Mouse (Mus musculus) forebrain, embryonic 16.5 days (tissue): ENCODE measurements around the gene Nup62. TPM values are rescaled to one million over a fixed set of nuclear protein-coding genes. Genes with fewer than 3 reads are reported as not detected.
A peak's percentile ranks its signal among the peaks of the same experiment; 100 is the strongest.

Source experiments
- ATAC-seq: fragments of 200-750 bp; cut with Nextera tagmentation; 2 replicates; pipeline ENCODE4 v1.8.0; 2017; ENCODE audit warnings: mild to moderate bottlenecking, moderate library complexity
- H3K27ac ChIP-seq: fragments of 300-500 bp; sonication (generic); 2 replicates; pipeline ENCODE4 v1.5.1; 2014; ENCODE audit warnings: low read length, control low read depth
- H3K27me3 ChIP-seq: fragments of 300-500 bp; sonication (generic); replicated peaks from 2 replicates; pipeline ENCODE4 v1.6.1; 2014; ENCODE audit warnings: low read length; ENCODE audit not compliant: control insufficient read depth, insufficient read depth
- H3K36me3 ChIP-seq: fragments of 300-500 bp; sonication (generic); 2 replicates; pipeline ENCODE4 v1.6.1; 2014; ENCODE audit not compliant: control insufficient read depth, insufficient read depth
- H3K4me1 ChIP-seq: fragments of 300-500 bp; sonication (generic); replicated peaks from 2 replicates; pipeline ENCODE4 v1.6.1; 2014; ENCODE audit warnings: low read length; ENCODE audit not compliant: control insufficient read depth, insufficient read depth
- H3K4me2 ChIP-seq: fragments of 300-500 bp; sonication (generic); 2 replicates; pipeline ENCODE4 v1.6.1; 2014; ENCODE audit warnings: mild to moderate bottlenecking, low read length, control low read depth
- H3K4me3 ChIP-seq: fragments of 300-500 bp; sonication (generic); replicated peaks from 2 replicates; pipeline ENCODE4 v1.5.1; 2014; ENCODE audit warnings: mild to moderate bottlenecking, low read length, control low read depth
- H3K9ac ChIP-seq: fragments of 300-500 bp; sonication (generic); replicated peaks from 2 replicates; pipeline ENCODE4 v1.6.1; 2014; ENCODE audit warnings: low read depth, low read length, control low read depth
- H3K9me3 ChIP-seq: fragments of 300-500 bp; sonication (generic); 2 replicates; pipeline ENCODE4 v1.6.1; 2016; ENCODE audit warnings: low read length; ENCODE audit not compliant: control insufficient read depth
- WGBS: fragments of 180-500 bp; shearing (Covaris S2); extraction: QIAGEN DNeasy Blood & Tissue Kit; methylation state at CpG from one replicate; pipeline ENCODE4 v1.1.7; 2014; 5-methylcytosine and 5-hydroxymethylcytosine counted together
- polyA plus RNA-seq: library from polyadenylated mRNA; unstranded; fragments of >200 nt; fragmentation: Nextera tagmentation; extraction: Ambion mirVana; gene quantifications from 2 replicates; pipeline ENCODE4 v1.2.1, GENCODE M21; 2015

The Nup62 gene
- polyA plus RNA-seq, 1 experiment from 2014 or later, result 56.1 TPM

DNA sequence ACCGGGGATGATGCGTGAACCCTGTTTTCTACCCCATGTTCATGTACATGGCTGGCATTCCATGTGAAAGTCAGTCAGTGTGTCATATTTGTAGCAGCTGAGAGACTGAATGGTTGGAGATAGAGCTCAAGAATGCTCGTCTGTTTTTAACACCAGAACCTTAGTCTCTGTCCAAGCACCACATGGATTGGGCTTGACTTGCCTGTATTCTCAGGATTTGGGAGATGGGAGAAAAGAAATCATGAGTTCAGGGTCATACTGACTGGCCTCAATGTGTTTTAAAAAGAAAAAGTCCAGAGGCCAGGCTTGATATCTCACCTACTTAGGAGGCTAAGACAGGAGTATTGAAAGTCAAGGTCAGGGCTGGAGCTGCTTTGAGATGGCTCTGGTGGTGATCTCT is 1.6 kb downstream of the Nup62 start:
- Histone ChIP-seq H3K4me1 (peaks cover 42% of the 10 kb centered on the region), H3K4me3 (peak overlapping the region; percentile 88)
- WGBS, result 27% methylated on average over 3 of the region's 3 CpGs

GRCm38 (mm10) chr7:44818164-44818563 is 2.3 kb downstream of the Nup62 start:
- 14% methylated on average over 2 of the region's 2 CpGs for WGBS
- peak overlapping the region; percentile 91; the same call in 1 of the 2 replicates for H3K9ac ChIP-seq
- 0 out of 2 replicates have a peak overlapping the region, but pooled peaks have one; percentile 27 for H3K27ac ChIP-seq
- peak overlapping the region; percentile 80 for H3K4me2 ChIP-seq
- ATAC-seq, result no peak
- H3K4me1 ChIP-seq, result peaks cover 45% of the 10 kb centered on the region
- H3K27me3 ChIP-seq, result no peaks in the 10 kb centered on the region
- H3K9me3 ChIP-seq, result no peaks in the 10 kb centered on the region
- no peaks in the 10 kb centered on the region for H3K36me3 ChIP-seq
- peak overlapping the region; percentile 88 for H3K4me3 ChIP-seq

More for the DNA sequence above, 1.6 kb downstream of the Nup62 start:
- no peak for ATAC-seq
- peak overlapping the region; percentile 80 for H3K4me2 ChIP-seq
- H3K27ac ChIP-seq, result no peak overlapping the region
- H3K36me3 ChIP-seq, result no peaks in the 10 kb centered on the region
- peak overlapping the region; percentile 91 for H3K9ac ChIP-seq
- no peaks in the 10 kb centered on the region for H3K9me3 ChIP-seq
- no peaks in the 10 kb centered on the region for H3K27me3 ChIP-seq

- Histone ChIP-seq H3K9me3 (no peaks in the 10 kb centered on the region), H3K4me3 (peak overlapping the region; percentile 25), H3K4me1 (peaks cover 48% of the 10 kb centered on the region), H3K9ac (peak overlapping the region; percentile 50), H3K27me3 (no peaks in the 10 kb centered on the region), H3K36me3 (no peaks in the 10 kb centered on the region), H3K27ac (0 out of 2 replicates have a peak overlapping the region, but pooled peaks have one; percentile 27), H3K4me2 (peak overlapping the region; percentile 80)
- ATAC-seq, result no peak
- 18% methylated on average over 6 of the region's 6 CpGs for WGBS
Measured at GRCm38 (mm10) chr7:44818751-44819235, 2.9 kb downstream of the Nup62 start.

DNA sequence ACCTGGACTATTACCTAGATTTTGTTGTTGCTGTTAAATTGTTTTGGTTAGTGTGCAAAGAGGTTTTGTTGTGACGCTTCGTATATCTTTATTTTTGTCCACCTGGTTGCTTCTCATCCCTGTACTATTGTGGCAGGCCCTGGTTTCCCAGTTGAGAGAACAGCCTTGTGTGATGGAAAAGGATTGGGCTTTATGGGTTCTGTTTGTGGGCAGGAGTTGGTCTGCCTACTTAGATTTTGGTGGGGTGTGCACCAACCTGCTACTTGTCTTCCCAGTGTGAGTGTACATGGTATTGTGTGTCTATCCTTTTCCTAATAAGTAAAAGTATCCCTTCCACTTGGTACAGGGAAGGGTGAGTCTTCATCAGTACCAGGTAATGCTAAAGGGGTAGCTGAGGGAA is 3.5 kb downstream of the Nup62 start:
- no peak for ATAC-seq
- H3K9me3 ChIP-seq, result no peaks in the 10 kb centered on the region
- H3K9ac ChIP-seq, result peak overlapping the region; percentile 50
- no peaks in the 10 kb centered on the region for H3K27me3 ChIP-seq
- H3K4me1 ChIP-seq, result peaks cover 48% of the 10 kb centered on the region
- H3K36me3 ChIP-seq, result no peaks in the 10 kb centered on the region
- no peak overlapping the region; the same call in 1 of the 2 replicates for H3K4me3 ChIP-seq
- no peak overlapping the region for H3K27ac ChIP-seq
- peak overlapping the region; percentile 80 for H3K4me2 ChIP-seq
- WGBS, result 93% methylated on average over 2 of the region's 2 CpGs

DNA sequence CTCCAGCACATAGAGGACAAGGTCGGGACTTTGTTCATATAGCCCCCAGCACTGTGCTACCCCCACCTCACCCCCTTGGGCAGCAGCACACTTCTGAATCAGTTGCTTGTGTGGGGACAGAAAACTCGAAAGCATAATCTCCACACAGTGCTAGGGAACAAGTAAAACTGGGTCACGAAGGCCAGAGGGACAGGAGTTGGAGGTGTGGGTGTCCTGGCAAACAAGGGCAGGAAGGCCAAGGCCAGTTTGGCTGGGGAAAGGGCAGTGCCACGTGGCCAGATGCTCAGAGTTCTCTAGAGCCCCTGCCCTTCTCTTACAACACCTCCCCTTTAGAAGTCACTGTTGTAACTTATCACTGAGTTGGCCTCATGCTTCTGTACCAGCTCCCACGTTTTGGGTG is 4.0 kb downstream of the Nup62 start:
- H3K4me1 ChIP-seq, result peaks cover 50% of the 10 kb centered on the region

GRCm38 (mm10) chr7:44820525-44820924 is 4.6 kb downstream of the Nup62 start:
- no peaks in the 10 kb centered on the region for H3K27me3 ChIP-seq
- ATAC-seq, result no peak
- no peak overlapping the region for H3K27ac ChIP-seq
- H3K9me3 ChIP-seq, result no peaks in the 10 kb centered on the region
- WGBS, result 76% methylated on average over 3 of the region's 3 CpGs
- peaks cover 47% of the 10 kb centered on the region for H3K4me1 ChIP-seq
- no peaks in the 10 kb centered on the region for H3K36me3 ChIP-seq
- no peak overlapping the region for H3K4me3 ChIP-seq
- no peak overlapping the region for H3K9ac ChIP-seq
- no peak overlapping the region for H3K4me2 ChIP-seq

More for the DNA sequence above, 4.0 kb downstream of the Nup62 start:
- Histone ChIP-seq H3K9ac (0 out of 2 replicates have a peak overlapping the region, but pooled peaks have one; percentile 5), H3K27me3 (no peaks in the 10 kb centered on the region), H3K36me3 (no peaks in the 10 kb centered on the region), H3K4me2 (no peak overlapping the region), H3K27ac (no peak overlapping the region), H3K9me3 (no peaks in the 10 kb centered on the region), H3K4me3 (no peak overlapping the region)
- no peak for ATAC-seq
- WGBS, result 59% methylated on average over 5 of the region's 5 CpGs

DNA sequence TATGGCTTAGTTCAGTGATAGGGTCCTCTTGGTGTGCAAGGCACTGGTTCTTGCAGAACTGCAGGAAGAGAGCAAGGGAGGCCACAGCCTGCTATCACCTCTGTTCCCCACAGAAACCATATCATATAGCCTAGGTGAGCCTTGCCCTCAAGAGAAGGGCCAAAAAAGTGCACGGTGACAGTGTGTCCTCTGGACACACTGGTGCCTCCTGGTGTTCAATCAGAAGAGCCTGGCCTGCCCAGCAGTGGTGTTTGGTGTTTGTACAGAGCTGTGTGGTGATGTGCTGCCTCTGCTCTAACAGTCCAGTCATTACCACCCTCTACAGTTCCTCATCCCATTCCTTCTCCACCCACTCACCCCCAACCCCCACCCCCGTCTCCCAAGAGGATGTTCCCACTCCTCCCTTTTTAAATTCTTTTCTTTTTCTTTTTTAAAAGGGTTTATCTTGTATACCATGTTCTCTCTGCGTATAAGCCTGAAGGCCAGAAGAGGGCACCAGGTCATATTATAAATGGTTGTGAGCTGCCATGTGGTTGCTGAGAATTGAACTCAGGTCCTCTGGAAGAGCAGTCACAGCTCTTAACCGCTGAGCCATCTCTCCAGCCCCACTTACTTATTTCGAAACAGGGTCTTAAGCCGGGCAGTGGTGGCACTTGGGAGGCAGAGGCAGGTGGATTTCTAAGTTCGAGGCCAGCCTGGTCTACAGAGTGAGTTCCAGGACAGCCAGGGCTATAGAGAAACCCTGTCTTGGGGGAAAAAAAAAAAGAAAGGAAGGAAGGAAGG is 6.0 kb downstream of the Nup62 start:
- ATAC-seq, result no peak
- Histone ChIP-seq H3K27ac (no peak overlapping the region), H3K27me3 (no peaks in the 10 kb centered on the region), H3K4me2 (no peak overlapping the region), H3K4me1 (peaks cover 47% of the 10 kb centered on the region), H3K9me3 (no peaks in the 10 kb centered on the region), H3K4me3 (no peak overlapping the region), H3K36me3 (no peaks in the 10 kb centered on the region), H3K9ac (no peak overlapping the region)
- WGBS, result 86% methylated on average over 7 of the region's 7 CpGs

GRCm38 (mm10) chr7:44823409-44823808 is 7.5 kb downstream of the Nup62 start:
- WGBS, result 29% methylated on average over 7 of the region's 7 CpGs
- ATAC-seq, result no peak
- Histone ChIP-seq H3K4me2 (no peak overlapping the region), H3K9me3 (no peaks in the 10 kb centered on the region), H3K4me1 (peaks cover 31% of the 10 kb centered on the region), H3K27me3 (no peaks in the 10 kb centered on the region), H3K27ac (no peak overlapping the region), H3K36me3 (no peaks in the 10 kb centered on the region), H3K4me3 (no peak overlapping the region), H3K9ac (no peak overlapping the region)

- Histone ChIP-seq H3K4me3 (no peak overlapping the region), H3K36me3 (peaks cover 6% of the 10 kb centered on the region; the same call in 1 of the 2 replicates), H3K9ac (no peak overlapping the region), H3K27me3 (no peaks in the 10 kb centered on the region), H3K27ac (no peak overlapping the region), H3K9me3 (no peaks in the 10 kb centered on the region), H3K4me2 (no peak overlapping the region), H3K4me1 (peaks cover 17% of the 10 kb centered on the region)
- 23% methylated on average over 3 of the region's 3 CpGs for WGBS
- ATAC-seq, result peak; percentile 68
Measured at GRCm38 (mm10) chr7:44824872-44825271, 9.0 kb downstream of the Nup62 start.
